Mouse (Mus musculus): ENCODE data around the gene Apc2. TPM values are rescaled to one million over a fixed set of nuclear protein-coding genes. Genes with fewer than 3 reads are reported as not detected.

Apc2 gene
- total and polyA plus RNA-seq, 2 experiments: 0.09 to 0.20 TPM

- peaks cover 16% of the 10 kb centered on the region for H3K4me1 ChIP-seq (ENCODE audit: control insufficient read depth, insufficient read depth, low read length)
- WGBS: 13% methylated on average over 11 of the region's 11 CpGs
Measured at GRCm38 (mm10) chr10:80351896-80352295, 56.1 kb downstream of the Apc2 start.

GRCm38 (mm10) chr10:80352727-80353126 is 57.0 kb downstream of the Apc2 start:
- no peak for DNase-seq (ENCODE audit: extremely low read depth, low read depth, low spot score)
- H3K4me1 ChIP-seq (ENCODE audit: control insufficient read depth, insufficient read depth, low read length): peaks cover 16% of the 10 kb centered on the region
- no peak overlapping the region for H3K27ac ChIP-seq (replicated peaks; ENCODE audit: insufficient read depth, low read depth, low read length)
- peaks cover 10% of the 10 kb centered on the region for H3K27me3 ChIP-seq (ENCODE audit: control insufficient read depth, insufficient read depth, low read length)
- no peaks in the 10 kb centered on the region for H3K36me3 ChIP-seq (ENCODE audit: control insufficient read depth, insufficient read depth, low read length)
- H3K9ac ChIP-seq (ENCODE audit: low read depth, low read length): no peak overlapping the region
- WGBS: 75% methylated on average over 8 of the region's 8 CpGs
- no peaks in the 10 kb centered on the region for H3K79me2 ChIP-seq (ENCODE audit: control insufficient read depth, insufficient read depth, low read length)
- TF ChIP-seq CTCF (IDR thresholded peaks at IDR 0.05; ENCODE audit: low read depth, low read length) (no peak), POLR2A (IDR thresholded peaks at IDR 0.05; ENCODE audit: extremely low read depth, insufficient read depth, low read length) (no peak)
- no peak overlapping the region for H3K4me3 ChIP-seq (ENCODE audit: insufficient read depth, low read depth, low read length)

More at GRCm38 (mm10) chr10:80351896-80352295, 56.1 kb downstream of the Apc2 start:
- peak overlapping the region; percentile 52 for H3K27ac ChIP-seq (replicated peaks; ENCODE audit: insufficient read depth, low read depth, low read length)
- no peak overlapping the region for H3K4me3 ChIP-seq (ENCODE audit: insufficient read depth, low read depth, low read length)
- no peak for TF ChIP-seq CTCF (IDR thresholded peaks at IDR 0.05; ENCODE audit: low read depth, low read length)
- no peak for TF ChIP-seq POLR2A (IDR thresholded peaks at IDR 0.05; ENCODE audit: extremely low read depth, insufficient read depth, low read length)
- no peaks in the 10 kb centered on the region for H3K36me3 ChIP-seq (ENCODE audit: control insufficient read depth, insufficient read depth, low read length)
- peaks cover 6% of the 10 kb centered on the region for H3K27me3 ChIP-seq (ENCODE audit: control insufficient read depth, insufficient read depth, low read length)
- peak; percentile 94 for DNase-seq (ENCODE audit: extremely low read depth, low read depth, low spot score)
- no peaks in the 10 kb centered on the region for H3K79me2 ChIP-seq (ENCODE audit: control insufficient read depth, insufficient read depth, low read length)
- no peak overlapping the region for H3K9ac ChIP-seq (ENCODE audit: low read depth, low read length)

GRCm38 (mm10) chr10:80355431-80355830 is 59.7 kb downstream of the Apc2 start:
- Histone ChIP-seq H3K36me3 (ENCODE audit: control insufficient read depth, insufficient read depth, low read length) (no peaks in the 10 kb centered on the region), H3K4me1 (ENCODE audit: control insufficient read depth, insufficient read depth, low read length) (peaks cover 11% of the 10 kb centered on the region), H3K27me3 (ENCODE audit: control insufficient read depth, insufficient read depth, low read length) (peaks cover 10% of the 10 kb centered on the region), H3K27ac (replicated peaks; ENCODE audit: insufficient read depth, low read depth, low read length) (no peak overlapping the region), H3K4me3 (ENCODE audit: insufficient read depth, low read depth, low read length) (no peak overlapping the region), H3K9ac (ENCODE audit: low read depth, low read length) (no peak overlapping the region), H3K79me2 (ENCODE audit: control insufficient read depth, insufficient read depth, low read length) (no peaks in the 10 kb centered on the region)
- WGBS: 41% methylated on average over 9 of the region's 9 CpGs
- DNase-seq (ENCODE audit: extremely low read depth, low read depth, low spot score): no peak
- TF ChIP-seq CTCF (IDR thresholded peaks at IDR 0.05; ENCODE audit: low read depth, low read length) (no peak), POLR2A (IDR thresholded peaks at IDR 0.05; ENCODE audit: extremely low read depth, insufficient read depth, low read length) (no peak)

- TF ChIP-seq CTCF (IDR thresholded peaks at IDR 0.05; ENCODE audit: low read depth, low read length): no peak
- no peak for TF ChIP-seq POLR2A (IDR thresholded peaks at IDR 0.05; ENCODE audit: extremely low read depth, insufficient read depth, low read length)
- Histone ChIP-seq H3K36me3 (ENCODE audit: control insufficient read depth, insufficient read depth, low read length) (no peaks in the 10 kb centered on the region), H3K27ac (replicated peaks; ENCODE audit: insufficient read depth, low read depth, low read length) (no peak within 1 kb of the TSS), H3K79me2 (ENCODE audit: control insufficient read depth, insufficient read depth, low read length) (no peaks in the 10 kb centered on the region), H3K27me3 (ENCODE audit: control insufficient read depth, insufficient read depth, low read length) (peaks cover 10% of the 10 kb centered on the region), H3K4me1 (ENCODE audit: control insufficient read depth, insufficient read depth, low read length) (peaks cover 7% of the 10 kb centered on the region; the same call in 1 of the 2 replicates), H3K4me3 (ENCODE audit: insufficient read depth, low read depth, low read length) (no peak within 1 kb of the TSS), H3K9ac (ENCODE audit: low read depth, low read length) (no peak within 1 kb of the TSS)
- 3% methylated on average over 53 of the region's 53 CpGs for WGBS
- DNase-seq (ENCODE audit: extremely low read depth, low read depth, low spot score): no peak
Measured at GRCm38 (mm10) chr10:80356001-80356682, 60.4 kb downstream of the Apc2 start, which contains the start of gene Plk5. TSS of gene Plk5 (plus strand) at chr10:80356459.

- H3K27me3 ChIP-seq (ENCODE audit: control insufficient read depth, insufficient read depth, low read length): peaks cover 10% of the 10 kb centered on the region
- no peaks in the 10 kb centered on the region for H3K79me2 ChIP-seq (ENCODE audit: control insufficient read depth, insufficient read depth, low read length)
- H3K9ac ChIP-seq (ENCODE audit: low read depth, low read length): no peak overlapping the region
- TF ChIP-seq CTCF (IDR thresholded peaks at IDR 0.05; ENCODE audit: low read depth, low read length) (no peak), POLR2A (IDR thresholded peaks at IDR 0.05; ENCODE audit: extremely low read depth, insufficient read depth, low read length) (no peak)
- H3K36me3 ChIP-seq (ENCODE audit: control insufficient read depth, insufficient read depth, low read length): no peaks in the 10 kb centered on the region
- H3K27ac ChIP-seq (replicated peaks; ENCODE audit: insufficient read depth, low read depth, low read length): no peak overlapping the region
- no peak overlapping the region for H3K4me3 ChIP-seq (ENCODE audit: insufficient read depth, low read depth, low read length)
- 5% methylated on average over 34 of the region's 34 CpGs for WGBS
- peaks cover 4% of the 10 kb centered on the region; the same call in 1 of the 2 replicates for H3K4me1 ChIP-seq (ENCODE audit: control insufficient read depth, insufficient read depth, low read length)
- no peak for DNase-seq (ENCODE audit: extremely low read depth, low read depth, low spot score)
Measured at GRCm38 (mm10) chr10:80356737-80357136, 61.0 kb downstream of the Apc2 start.

GRCm38 (mm10) chr10:80357336-80357735 is 61.6 kb downstream of the Apc2 start:
- H3K27me3 ChIP-seq (ENCODE audit: control insufficient read depth, insufficient read depth, low read length): peaks cover 10% of the 10 kb centered on the region
- WGBS: 34% methylated on average over 7 of the region's 7 CpGs

More at GRCm38 (mm10) chr10:80357336-80357735, 61.6 kb downstream of the Apc2 start:
- H3K4me1 ChIP-seq (ENCODE audit: control insufficient read depth, insufficient read depth, low read length): peaks cover 1% of the 10 kb centered on the region; the same call in 1 of the 2 replicates
- H3K4me3 ChIP-seq (ENCODE audit: insufficient read depth, low read depth, low read length): no peak overlapping the region
- H3K79me2 ChIP-seq (ENCODE audit: control insufficient read depth, insufficient read depth, low read length): no peaks in the 10 kb centered on the region
- DNase-seq (ENCODE audit: extremely low read depth, low read depth, low spot score): no peak
- H3K36me3 ChIP-seq (ENCODE audit: control insufficient read depth, insufficient read depth, low read length): no peaks in the 10 kb centered on the region
- no peak overlapping the region for H3K27ac ChIP-seq (replicated peaks; ENCODE audit: insufficient read depth, low read depth, low read length)
- TF ChIP-seq CTCF (IDR thresholded peaks at IDR 0.05; ENCODE audit: low read depth, low read length) (no peak), POLR2A (IDR thresholded peaks at IDR 0.05; ENCODE audit: extremely low read depth, insufficient read depth, low read length) (no peak)
- H3K9ac ChIP-seq (ENCODE audit: low read depth, low read length): peak overlapping the region; percentile 59; the same call in 1 of the 2 replicates
